Mouse (Mus musculus): ENCODE data around the gene Capza1.
A peak's percentile ranks its signal among the peaks of the same experiment; 100 is the strongest.
"Not testable (repeated sequence)": the region's sequence is repeated elsewhere in the genome, so short reads cannot be mapped to it uniquely, and the experiment has no call there.

Gene Capza1

DNA sequence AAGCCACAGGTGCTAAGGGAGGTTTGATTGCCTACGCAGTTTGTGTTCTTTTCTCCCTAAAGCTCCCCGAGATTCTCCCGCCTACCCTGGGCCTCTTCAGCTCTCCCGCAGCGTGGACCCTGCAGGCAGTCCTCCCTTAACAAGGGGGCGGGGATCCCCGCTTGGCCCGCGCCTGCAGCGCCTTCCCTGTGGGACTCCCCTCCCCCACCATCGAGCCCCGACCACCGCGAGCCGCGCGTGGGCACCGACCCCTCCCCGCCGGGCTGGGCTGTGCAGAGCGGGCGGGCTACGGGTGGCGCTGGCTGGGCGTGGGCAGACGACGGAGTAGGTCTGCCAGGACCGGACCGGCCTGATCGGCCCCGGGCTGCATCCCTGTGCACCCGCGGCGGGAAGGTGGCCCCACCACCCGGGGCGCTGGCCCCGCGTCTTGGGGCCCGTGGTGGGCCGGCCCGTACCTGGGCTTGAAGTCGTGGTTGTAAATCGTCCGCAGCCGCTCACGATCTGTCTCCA is 46.8 kb downstream of the Capza1 start:
- peak; percentile 78 for DNase-seq (ENCODE audit: low read depth)

DNA sequence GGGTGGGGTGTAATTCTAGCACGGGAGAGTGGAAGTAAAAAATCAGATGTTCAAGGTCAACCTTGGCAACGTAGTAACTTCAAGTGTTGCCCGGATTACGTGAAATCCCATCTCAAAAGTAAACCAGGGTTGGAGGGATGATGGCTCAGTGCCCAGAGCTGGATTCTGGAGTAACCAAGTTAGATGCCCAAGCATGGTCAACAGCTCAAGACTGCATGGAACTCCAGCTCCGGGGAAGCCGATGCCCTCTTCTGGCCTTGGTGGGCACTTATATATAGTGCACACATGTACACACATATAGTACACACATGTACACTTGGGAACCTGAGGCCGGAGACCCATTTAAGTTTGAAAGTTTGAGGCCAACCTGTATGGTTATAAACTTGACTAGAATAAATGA is 48.2 kb downstream of the Capza1 start:
- peak; percentile 25 for DNase-seq (ENCODE audit: low read depth)

DNA sequence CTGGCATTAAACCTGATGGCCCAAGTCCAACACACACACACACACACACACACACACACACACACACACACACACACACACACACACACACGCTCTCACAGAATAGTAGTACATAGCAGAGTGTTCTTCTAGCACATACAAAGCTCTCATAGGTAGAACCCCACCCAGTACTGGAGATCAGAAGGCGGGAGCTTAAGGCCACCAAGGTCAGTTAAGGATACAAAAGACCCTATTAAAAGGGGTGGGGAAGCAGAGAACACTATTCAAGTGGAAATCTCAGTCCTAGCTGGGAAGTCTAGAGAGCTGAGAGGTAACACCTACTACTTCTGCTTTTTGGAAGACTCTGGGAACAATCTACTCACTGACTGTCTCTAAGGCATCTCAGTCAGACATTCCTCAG is 49.0 kb downstream of the Capza1 start:
- DNase-seq (ENCODE audit: low read depth) = no peak

DNA sequence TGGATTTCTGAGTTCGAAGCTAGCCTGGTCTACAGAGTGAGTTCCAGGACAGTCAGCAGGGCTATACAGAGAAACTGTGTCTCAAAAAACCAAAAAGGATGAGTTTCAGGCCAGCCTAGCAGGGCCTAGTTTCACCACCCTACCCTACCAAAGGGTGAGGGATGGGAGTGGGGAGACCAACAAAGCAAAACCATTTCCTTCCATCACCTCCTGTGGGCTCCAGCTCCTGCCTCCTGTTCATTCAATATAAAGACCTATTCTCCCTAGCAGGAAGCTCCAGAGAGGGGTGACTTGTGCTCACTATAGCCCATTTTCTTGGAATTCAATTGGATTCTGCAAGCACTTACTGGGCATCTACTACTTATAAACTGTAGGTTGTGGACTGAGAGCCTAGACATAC is 49.6 kb downstream of the Capza1 start:
- no peak for DNase-seq (ENCODE audit: low read depth)

DNA sequence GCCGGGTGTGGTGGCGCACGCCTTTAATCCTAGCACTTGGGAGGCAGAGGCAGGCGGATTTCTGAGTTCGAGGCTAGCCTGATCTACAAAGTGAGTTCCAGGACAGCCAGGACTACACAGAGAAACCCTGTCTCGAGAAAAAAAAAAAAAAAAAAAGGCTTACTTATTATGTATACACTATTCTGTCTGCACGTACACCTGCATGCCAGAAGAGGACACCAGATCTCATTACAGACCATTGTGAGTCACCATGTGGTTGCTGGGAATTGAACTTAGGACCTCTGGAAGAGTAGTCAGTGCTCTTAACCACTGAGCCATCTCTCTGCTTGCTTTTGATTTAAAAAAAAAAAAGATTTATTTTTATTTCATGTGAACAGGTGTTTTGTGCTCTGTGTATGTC is 51.1 kb downstream of the Capza1 start:
- not testable (repeated sequence) for DNase-seq (ENCODE audit: low read depth)

DNA sequence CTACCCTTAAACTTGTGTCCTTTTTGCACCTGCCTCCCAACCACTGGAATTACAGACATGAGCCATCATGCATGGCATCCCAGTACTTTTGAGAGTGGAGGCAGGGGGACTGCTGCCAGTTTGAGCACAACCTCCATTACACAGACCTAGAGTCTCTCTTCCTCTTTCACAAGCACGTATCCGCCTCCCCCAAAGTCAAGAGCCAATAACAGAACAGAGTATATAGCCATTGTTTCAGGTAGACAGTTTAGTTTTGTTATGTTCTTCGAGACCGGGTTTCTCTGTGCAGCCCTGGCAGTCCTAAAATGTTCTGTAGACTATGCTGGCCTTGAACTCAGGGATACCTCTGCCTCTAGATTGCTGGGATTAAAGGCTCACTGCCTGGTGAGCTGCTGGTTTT is 52.1 kb downstream of the Capza1 start:
- no peak for DNase-seq (ENCODE audit: low read depth)

DNA sequence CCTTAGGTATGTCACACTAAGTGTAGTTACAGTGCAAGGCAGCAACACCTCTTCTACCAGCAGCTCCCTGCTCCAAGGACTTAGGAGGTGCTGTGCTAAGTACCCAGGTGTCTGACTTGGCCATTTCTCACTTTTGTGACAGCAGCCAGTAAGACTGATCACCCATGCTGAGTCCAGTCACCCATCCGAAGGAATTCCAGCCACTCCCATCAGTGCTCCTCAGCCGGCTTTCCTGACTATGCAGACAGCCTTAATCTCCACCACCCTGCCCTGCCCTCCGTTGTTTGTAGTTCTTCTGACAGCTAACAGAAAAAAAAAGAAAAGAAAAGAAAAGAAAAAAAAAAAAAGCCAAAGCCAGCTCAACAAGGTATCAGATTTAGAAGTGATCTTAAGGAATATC is 52.6 kb downstream of the Capza1 start:
- DNase-seq (ENCODE audit: low read depth) = no peak

DNA sequence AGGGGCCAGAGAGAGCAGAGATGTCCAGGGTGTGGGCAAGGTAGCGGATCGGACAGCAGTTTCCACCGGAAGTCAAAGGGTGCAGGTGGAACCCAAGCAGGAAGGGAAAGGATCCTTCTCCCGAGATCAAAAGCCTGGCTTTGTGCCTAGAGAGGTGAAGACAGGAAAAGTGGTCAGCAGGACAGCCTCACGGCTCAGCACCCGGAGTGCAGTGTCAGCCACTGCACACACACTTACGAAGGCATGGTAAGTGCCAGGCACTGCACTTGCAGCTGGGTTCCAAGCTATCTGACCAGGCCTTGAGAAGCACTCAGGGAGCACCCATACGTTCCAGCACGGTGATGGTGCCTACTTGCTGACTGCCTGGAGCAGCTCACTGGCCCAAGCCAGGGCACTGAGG is 58.8 kb downstream of the Capza1 start:
- no peak for DNase-seq (ENCODE audit: low read depth)

DNA sequence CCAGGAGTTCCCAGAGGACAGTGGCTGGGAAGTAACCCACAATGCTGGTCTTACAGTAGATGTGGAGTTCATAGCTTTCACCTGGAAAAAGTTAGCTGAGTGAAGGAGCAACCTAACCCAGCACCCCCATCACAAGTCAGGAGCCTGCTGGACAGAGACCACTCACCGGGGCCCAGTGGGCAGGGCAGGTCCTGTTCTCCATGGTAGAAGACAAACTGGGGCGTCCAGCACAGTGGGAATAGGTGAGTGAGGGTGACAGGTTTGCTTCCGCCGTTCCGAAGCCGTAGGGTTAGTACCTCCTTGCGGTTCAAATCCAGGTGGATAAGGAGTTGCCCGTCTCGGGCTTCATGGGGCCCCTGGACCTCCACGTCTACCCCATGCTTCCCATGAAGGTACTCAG is 60.0 kb downstream of the Capza1 start:
- no peak for DNase-seq (ENCODE audit: low read depth)

DNA sequence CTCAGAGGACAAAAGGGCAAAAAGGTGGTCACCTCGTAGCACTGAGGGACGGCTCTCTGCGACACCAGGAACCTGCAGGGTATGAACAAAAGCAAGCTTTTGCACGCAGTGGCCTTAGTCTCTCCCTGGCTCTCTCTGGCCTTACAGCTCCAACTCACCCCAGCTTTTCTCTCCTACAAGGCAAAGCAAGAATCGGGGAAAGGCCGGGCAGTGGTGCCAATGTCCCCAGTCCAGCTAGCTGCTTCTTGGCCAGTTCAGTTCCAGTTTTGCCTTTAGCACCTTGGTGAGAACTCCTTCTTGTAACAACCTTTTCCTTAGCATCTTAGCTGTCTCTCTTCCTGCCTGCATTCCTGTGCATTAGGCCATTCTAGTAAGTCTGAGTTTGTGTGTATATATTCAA is 62.8 kb downstream of the Capza1 start:
- no peak for DNase-seq (ENCODE audit: low read depth)

DNA sequence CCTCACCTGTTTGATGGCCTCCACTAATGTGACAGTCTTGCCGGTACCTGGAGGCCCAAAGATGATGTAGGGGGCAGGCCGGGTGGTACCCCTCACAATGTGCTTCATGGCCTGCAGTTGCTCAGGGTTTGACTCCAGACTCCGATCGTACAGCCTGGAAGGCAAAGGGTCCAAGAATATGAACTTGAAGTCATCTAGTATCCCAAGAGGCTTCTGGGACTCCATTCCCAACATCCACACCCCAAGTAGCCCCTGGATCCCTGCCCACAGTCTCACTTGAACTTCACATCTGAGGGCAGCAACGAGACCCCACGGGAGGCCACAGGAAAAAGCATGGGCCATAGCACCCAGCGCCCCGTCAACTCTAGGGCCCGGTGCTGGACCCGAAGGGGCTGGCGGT is 63.6 kb downstream of the Capza1 start:
- DNase-seq (ENCODE audit: low read depth) = no peak

DNA sequence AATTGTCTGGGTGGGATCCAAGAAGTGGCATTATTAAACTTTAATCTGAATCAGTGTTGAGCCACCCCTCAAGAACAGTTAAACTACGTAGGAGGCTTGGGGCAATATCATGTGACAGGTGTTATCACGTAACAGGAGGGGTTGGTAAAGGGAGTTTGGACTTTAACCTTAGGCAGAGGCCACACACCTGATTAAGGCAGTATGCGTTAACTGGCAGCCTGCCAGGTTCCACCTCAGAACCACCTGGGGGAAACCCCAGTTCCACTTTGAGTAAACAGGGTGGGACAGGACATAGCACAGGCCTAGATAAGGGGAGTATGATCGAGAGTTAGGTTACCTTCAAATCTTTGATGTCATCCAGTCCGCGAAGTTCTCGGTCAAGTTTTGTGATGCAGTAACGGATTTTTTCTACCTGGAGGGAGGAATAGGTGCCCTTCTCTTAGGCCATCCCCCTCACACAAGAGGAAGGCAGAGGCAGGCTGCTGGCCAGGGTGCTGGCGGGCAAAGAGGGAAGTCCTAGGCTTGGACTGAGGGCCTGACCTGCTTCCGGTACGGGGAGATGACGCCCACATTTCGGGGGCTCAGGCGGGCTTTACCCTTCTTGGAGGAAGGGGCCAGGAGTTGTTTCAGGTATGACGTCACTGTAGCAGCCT is 67.7 kb downstream of the Capza1 start:
- no peak for DNase-seq (ENCODE audit: low read depth)

DNA sequence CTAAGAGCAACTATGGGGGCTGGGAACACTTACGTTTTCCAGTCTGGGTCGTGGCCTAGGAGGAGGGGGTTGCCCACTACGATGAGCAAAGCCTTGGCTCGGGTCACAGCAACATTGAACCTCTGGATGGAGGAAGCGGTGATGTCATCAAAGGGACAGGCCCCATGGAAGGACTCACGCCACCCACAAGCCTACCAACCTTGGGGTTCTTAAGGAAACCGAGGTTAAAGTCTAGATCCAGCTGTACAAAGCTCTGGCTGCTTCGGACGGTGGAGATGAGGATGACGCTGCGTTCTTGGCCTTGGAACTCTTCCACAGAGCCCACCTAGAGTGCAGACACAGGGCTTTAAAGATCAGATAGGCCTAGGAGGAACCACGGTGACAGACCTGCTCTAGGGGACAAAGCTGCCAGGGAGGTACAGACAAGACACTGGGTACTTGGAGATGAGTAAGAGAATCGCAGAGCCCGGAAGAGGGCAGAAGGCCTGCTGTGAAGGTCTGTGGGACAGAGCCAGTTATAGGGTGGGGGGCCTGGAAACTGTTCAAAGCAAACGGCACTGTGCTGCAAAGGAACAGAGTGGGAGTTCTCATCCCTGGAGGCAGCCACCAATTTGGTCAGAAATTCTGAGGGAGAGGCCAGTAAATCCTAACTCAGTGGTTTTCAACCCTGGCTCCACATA is 68.5 kb downstream of the Capza1 start:
- DNase-seq (ENCODE audit: low read depth) = no peak

DNA sequence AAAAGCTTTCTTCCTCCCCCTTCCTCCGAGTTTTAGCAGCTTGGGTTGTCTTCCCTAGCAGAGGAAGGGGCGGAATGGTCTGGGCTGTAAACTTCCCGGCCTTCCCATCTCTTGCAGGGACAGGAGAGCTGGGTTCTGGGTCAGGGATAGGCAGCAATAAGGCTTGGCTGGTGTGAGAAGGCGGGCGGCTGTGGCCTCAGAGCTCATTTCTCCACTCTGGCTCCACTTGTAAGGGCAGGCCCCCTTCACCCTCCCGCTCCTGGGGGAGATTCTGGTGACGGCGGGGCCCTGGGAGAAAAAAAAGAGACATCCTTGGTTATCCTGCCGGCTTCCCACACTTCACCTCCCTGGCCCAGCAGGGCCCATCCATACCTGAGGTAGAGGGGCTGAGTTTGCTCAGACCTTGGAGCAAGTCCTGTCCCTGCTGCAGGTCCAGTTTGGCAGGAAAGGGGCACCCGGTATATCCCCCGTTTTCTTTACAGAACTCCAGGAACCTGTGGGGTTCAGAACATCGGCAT is 69.3 kb downstream of the Capza1 start:
- DNase-seq (ENCODE audit: low read depth) = no peak

DNA sequence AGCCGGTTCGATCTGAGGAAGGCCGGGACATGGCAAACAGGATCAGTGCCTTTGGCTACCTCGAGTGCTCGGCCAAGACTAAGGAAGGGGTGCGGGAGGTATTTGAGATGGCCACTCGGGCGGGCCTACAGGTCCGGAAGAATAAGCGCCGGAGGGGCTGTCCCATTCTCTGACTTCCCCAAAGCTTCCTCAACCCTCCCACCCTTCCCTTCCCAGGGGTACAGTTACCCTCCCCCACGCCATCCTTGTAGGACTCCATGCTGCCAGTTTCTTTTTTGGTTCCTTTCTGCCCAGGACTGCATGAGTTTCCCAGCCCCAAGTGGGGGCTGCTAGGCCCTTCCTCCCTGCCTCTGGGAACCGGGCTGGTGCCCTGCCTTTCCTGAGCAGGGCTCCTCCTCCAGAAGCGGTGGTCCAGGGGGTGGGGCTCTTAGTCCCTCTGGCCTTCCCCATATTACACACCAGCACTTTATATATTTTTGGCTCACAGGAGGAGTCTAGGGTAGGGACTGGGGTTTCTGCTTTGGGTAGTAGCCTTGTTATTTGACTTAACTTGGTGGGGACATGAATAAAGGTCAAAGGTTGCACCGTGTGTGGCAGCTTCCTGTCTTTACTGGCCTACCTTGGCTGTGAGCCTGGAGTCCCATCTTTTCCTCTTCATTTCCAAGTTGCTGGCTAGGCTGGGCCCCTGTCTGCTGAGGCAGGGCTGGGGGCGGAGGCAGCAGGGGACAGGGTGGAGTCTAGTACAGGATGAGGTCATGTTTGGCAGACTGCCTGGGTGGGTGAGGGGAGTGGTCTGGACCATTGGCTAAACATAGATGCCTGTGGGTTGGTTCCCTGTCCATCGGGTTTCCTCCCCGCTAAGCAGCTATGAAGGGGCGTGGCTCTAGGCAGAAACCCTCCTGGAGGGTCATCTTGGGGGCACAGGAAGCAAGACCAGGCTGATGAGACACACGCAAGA is 70.2 kb downstream of the Capza1 start:
- peak; percentile 87 for DNase-seq (ENCODE audit: low read depth)

DNA sequence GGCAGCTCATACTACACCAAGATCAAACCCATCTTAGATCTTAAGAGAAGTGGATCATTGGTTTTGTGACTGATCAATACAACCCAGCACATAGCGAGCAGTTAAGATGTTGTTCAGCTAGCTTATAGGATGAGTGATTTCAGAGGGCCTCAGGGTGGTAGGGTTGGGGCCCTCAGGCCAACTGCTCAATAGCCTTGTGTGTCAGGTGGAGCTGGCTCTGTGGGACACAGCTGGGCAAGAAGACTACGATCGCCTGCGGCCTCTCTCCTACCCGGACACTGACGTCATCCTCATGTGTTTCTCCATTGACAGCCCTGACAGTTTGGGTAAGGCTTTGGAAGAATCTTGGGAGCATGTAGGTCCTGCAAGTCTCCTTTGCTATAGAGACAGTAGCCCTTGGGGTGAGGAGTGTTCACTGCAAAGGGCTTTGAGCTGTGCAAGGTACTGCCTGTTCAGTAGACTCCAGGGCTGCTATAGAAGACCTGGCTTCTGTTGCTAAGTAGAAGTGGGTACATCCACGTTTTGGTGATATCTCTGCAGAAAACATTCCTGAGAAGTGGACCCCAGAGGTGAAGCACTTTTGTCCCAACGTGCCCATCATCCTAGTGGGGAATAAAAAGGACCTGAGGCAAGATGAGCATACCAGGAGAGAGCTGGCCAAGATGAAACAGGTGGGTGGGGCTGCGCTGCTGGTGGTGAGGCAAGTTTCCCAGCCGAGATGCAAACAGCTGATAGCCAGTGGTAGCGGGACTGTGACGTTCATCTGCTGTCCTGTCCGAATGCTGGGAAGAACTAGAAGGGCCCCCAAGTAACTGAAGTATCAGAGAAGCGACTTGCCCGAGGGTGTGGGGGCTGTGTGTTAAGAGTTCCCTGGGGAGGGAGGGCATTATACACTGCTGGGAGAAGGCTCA is 71.7 kb downstream of the Capza1 start:
- no peak for DNase-seq (ENCODE audit: low read depth)

DNA sequence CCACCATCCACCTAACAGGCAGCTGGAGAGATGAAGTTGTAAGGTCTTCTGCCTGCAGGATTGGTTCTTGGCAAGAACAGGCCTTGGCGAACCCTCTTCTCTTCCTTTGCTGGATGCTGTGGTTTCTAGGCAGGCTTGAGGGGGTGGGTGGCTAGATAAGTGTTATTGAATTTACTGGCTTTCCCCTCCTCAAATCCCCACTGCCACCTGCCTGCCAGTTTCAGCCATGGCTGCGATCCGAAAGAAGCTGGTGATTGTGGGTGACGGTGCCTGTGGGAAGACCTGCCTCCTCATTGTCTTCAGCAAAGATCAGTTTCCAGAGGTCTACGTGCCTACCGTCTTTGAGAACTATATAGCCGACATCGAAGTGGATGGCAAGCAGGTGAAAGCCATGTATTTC is 72.6 kb downstream of the Capza1 start:
- no peak for DNase-seq (ENCODE audit: low read depth)

DNA sequence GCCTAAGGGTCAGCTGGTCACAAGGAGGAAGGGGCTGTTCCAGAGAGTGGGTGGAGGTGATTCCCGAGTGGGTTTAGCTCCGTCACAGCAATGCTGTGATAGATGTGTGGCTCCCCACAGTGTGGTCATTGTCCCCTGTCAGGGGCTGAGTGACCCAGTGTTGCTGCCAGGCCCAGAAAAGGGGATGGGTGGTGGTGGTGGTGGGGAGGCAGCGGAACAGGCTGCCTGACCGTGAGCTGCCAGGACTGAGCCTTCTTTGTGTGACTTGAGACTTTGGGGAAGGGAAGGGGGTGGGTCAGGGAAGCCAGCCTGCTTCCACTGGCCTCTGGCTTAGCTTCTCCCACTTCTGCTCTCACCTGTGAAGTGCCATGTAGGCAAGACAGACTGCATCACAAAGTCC is 73.3 kb downstream of the Capza1 start:
- no peak for DNase-seq (ENCODE audit: low read depth)

DNA sequence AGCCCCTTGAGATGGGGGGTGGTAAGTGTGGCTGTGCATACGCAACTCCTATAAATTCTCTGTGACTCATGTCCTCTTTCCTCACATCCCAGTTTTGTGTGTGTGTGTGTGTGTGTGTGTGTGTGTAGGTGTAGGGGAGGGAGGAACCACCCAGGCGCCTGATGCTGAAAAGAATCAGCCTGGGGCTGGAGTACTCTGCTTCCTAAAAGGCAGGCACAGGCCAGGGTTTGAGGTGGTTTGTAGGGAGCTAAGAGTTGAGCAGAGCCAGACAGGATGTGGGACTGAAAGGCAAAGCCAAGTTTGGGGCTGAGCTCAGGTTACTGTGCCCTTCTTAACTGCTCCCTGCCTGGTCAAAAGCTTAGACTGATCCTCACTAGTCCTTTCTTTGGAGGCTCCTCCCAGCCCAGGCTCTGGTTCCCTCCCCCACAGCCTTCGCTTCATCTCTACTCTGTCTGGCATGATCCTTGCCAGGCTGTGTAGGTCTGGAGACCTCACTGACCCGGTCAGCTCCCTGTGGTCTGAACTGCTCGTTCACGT is 73.8 kb downstream of the Capza1 start:
- DNase-seq (ENCODE audit: low read depth) = peak; percentile 81

DNA sequence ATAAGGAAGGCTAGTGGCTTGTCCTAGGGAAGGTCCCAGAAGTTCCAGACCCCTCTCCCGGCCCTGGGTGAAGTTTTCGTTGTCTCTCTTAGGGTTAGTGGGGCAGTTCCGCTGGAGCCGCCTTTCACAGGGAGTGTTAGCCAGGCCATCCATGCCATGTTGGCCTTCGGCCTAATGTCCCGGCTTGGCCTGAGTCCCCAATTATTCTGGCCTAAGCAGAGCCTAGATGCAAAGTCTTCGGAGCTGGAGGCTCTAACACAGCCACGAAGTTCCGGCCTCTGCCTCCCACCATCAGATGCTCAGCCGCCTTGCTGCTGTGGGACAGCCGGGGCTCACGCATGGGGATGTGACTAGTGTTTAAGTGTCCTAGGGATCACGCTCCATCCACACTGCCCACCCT is 74.5 kb downstream of the Capza1 start:
- peak; percentile 59 for DNase-seq (ENCODE audit: low read depth)

DNA sequence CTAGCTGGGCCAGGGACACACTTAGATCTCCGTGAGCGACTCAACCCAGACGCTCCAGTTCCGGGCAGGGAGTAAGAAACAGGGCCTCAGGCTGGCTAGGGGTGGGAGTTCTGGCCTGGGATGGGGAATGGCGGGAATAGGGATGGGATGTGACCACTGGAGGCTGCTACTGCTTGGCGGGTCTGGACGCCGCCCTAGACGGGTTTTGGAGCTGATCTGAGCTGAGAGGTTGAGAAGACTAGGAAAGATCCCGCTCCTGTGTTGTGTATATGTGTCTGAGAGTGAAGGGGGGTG is 75.0 kb downstream of the Capza1 start:
- no peak for DNase-seq (ENCODE audit: low read depth)

Data from NIH3T3 (cell line).